Mouse (Mus musculus) CH12.LX (cell line): ENCODE results near the gene Fcor. TPM values are rescaled to one million over a fixed set of nuclear protein-coding genes. Genes with fewer than 3 reads are reported as not detected.
A peak's percentile ranks its signal among the peaks of the same experiment; 100 is the strongest.

Source experiments
- DNase-seq: peaks from one replicate; pipeline ENCODE4 v3.0.0-alpha.2; 2013; ENCODE audit errors: extremely low read depth
- H3K27ac ChIP-seq: 2 replicates; pipeline ENCODE4 v1.5.1; 2012; ENCODE audit warnings: low read depth, mild to moderate bottlenecking, control low read depth, moderate library complexity; ENCODE audit not compliant: insufficient read depth
- H3K27me3 ChIP-seq: replicated peaks from 2 replicates; pipeline ENCODE3; 2012; ENCODE audit warnings: inconsistent platforms
- H3K36me3 ChIP-seq, 2 experiments: replicated peaks in 1 of 2; 2 replicates each; pipeline versions ENCODE3 to v1.6.1; 2012; ENCODE audit warnings: inconsistent platforms in 1 of 2, low read length in 1 of 2, mild to moderate bottlenecking in 1 of 2, mixed read lengths in 1 of 2, moderate library complexity in 1 of 2; ENCODE audit not compliant: control insufficient read depth in 1 of 2, insufficient read depth in 1 of 2
- H3K4me1 ChIP-seq, 2 experiments: 2 replicates each; pipeline ENCODE4 v1.6.1; 2012; ENCODE audit warnings: inconsistent platforms in 1 of 2, moderate library complexity in 1 of 2; ENCODE audit not compliant: insufficient read depth in 2 of 2, control insufficient read depth in 1 of 2
- H3K4me2 ChIP-seq: 2 replicates; pipeline ENCODE4 v1.6.1; 2012; ENCODE audit warnings: low read depth, mild to moderate bottlenecking, control low read depth; ENCODE audit not compliant: poor library complexity, insufficient read depth, severe bottlenecking
- H3K4me3 ChIP-seq, 3 experiments: fragments of 150-350 bp in 1 of 3; sonication (generic) in 1 of 3; replicated peaks in 1 of 3; 2 replicates each; pipeline versions ENCODE3 to v1.5.1; 2011 to 2012; ENCODE audit warnings: low read depth in 2 of 3, low read length in 2 of 3, mild to moderate bottlenecking in 2 of 3, moderate library complexity in 2 of 3, control low read depth in 1 of 3, improper control_type of control experiment in 1 of 3, inconsistent platforms in 1 of 3, mixed read lengths in 1 of 3; ENCODE audit not compliant: poor library complexity in 1 of 3
- H3K79me2 ChIP-seq: replicated peaks from 2 replicates; pipeline ENCODE4 v1.6.1; 2012; ENCODE audit warnings: mild to moderate bottlenecking, moderate library complexity; ENCODE audit not compliant: control insufficient read depth, poor library complexity, insufficient read depth, severe bottlenecking; ENCODE audit errors: extremely low read depth
- H3K9ac ChIP-seq: 2 replicates; pipeline ENCODE4 v1.6.1; 2012; ENCODE audit warnings: low read depth, mild to moderate bottlenecking, control low read depth, moderate library complexity; ENCODE audit not compliant: insufficient read depth
- H3K9me3 ChIP-seq: replicated peaks from 2 replicates; pipeline ENCODE3; 2012; ENCODE audit warnings: low read length, inconsistent platforms, mixed read lengths
- CHD2 ChIP-seq: IDR thresholded peaks from 2 replicates; pipeline ENCODE4 v1.6.1; 2011; ENCODE audit warnings: low read length, improper control_type of control experiment
- CTCF ChIP-seq, 2 experiments: IDR thresholded peaks in 1 of 2; conservative IDR thresholded peaks in 1 of 2; 2 replicates each; pipeline ENCODE4 v1.5.1; 2011 to 2012; ENCODE audit warnings: low read depth in 2 of 2, low read length in 2 of 2, improper control_type of control experiment in 1 of 2, inconsistent platforms in 1 of 2, mild to moderate bottlenecking in 1 of 2, moderate library complexity in 1 of 2
- ELF1 ChIP-seq: IDR thresholded peaks from 2 replicates; pipeline ENCODE4 v1.6.1; 2014; ENCODE audit warnings: low read depth, mild to moderate bottlenecking, inconsistent platforms, low read length, improper control_type of control experiment
- HCFC1 ChIP-seq: IDR thresholded peaks from 2 replicates; pipeline ENCODE4 v1.6.1; 2012; ENCODE audit warnings: low read depth, mild to moderate bottlenecking, inconsistent platforms, low read length, improper control_type of control experiment
- JUN ChIP-seq: IDR thresholded peaks from 2 replicates; pipeline ENCODE4 v1.6.1; 2011; ENCODE audit warnings: low read depth, mild to moderate bottlenecking, low read length, improper control_type of control experiment, moderate library complexity; ENCODE audit not compliant: insufficient read depth
- JUND ChIP-seq: conservative IDR thresholded peaks from 2 replicates; pipeline ENCODE4 v1.6.1; 2011; ENCODE audit warnings: low read depth, low read length, improper control_type of control experiment
- MAX ChIP-seq: IDR thresholded peaks from 2 replicates; pipeline ENCODE4 v1.6.1; 2011; ENCODE audit warnings: low read length, improper control_type of control experiment
- MEF2A ChIP-seq: IDR thresholded peaks from 2 replicates; pipeline ENCODE4 v1.6.1; 2014; ENCODE audit warnings: low read depth, mild to moderate bottlenecking, inconsistent platforms, low read length, improper control_type of control experiment, borderline replicate concordance
- MYC ChIP-seq: IDR thresholded peaks from 2 replicates; pipeline ENCODE4 v1.6.1; 2011; ENCODE audit warnings: low read depth, mild to moderate bottlenecking, improper control_type of control experiment, low read length
- NELFE ChIP-seq: IDR thresholded peaks from 2 replicates; pipeline ENCODE4 v1.6.1; 2011; ENCODE audit warnings: low read depth, low read length, improper control_type of control experiment
- PAX5 ChIP-seq: IDR thresholded peaks from 2 replicates; pipeline ENCODE4 v1.6.1; 2012; ENCODE audit warnings: low read length, inconsistent platforms, mixed read lengths
- RAD21 ChIP-seq: IDR thresholded peaks from 2 replicates; pipeline ENCODE4 v1.6.1; 2011; ENCODE audit warnings: low read depth, mild to moderate bottlenecking, low read length, improper control_type of control experiment, moderate library complexity
- SMC3 ChIP-seq: IDR thresholded peaks from 2 replicates; pipeline ENCODE4 v1.6.1; 2011; ENCODE audit warnings: low read depth, low read length, improper control_type of control experiment
- ZC3H11A ChIP-seq: IDR thresholded peaks from 2 replicates; pipeline ENCODE4 v1.6.1; 2012; ENCODE audit warnings: low read depth, mild to moderate bottlenecking, inconsistent platforms, low read length, improper control_type of control experiment
- ZKSCAN1 ChIP-seq: IDR thresholded peaks from 2 replicates; pipeline ENCODE4 v1.6.1; 2012; ENCODE audit warnings: low read depth, inconsistent platforms, low read length, improper control_type of control experiment, borderline replicate concordance
- ZMIZ1 ChIP-seq: IDR thresholded peaks from 2 replicates; pipeline ENCODE4 v1.6.1; 2012; ENCODE audit warnings: low read depth, mild to moderate bottlenecking, inconsistent platforms, low read length, improper control_type of control experiment
- dilution Hi-C: fragments of 300-500 bp; cut with MboI; formaldehyde crosslinking; loops from 2 replicates; pipeline ENCODE4 v1.14.3; 2020; ENCODE audit warnings: low sequenced_read_pairs; ENCODE audit not compliant: extremely low pct_unique_long_range_greater_than_20kb, extremely low pct_ligation_motif_present
- in situ Hi-C: fragments of 300-500 bp; cut with MboI; formaldehyde crosslinking; loops from 3 replicates; pipeline ENCODE4 v1.14.3; 2019; ENCODE audit warnings: low sequenced_read_pairs, low pct_ligation_motif_present, low pct_unique_long_range_greater_than_20kb, mixed read lengths
- polyA plus RNA-seq: library from polyadenylated mRNA; unstranded; fragments of >175 nt; gene quantifications from 2 replicates; pipeline ENCODE4 v1.2.1, GENCODE M21; 2012; ENCODE audit warnings: low read depth; ENCODE audit not compliant: insufficient read length
- total RNA-seq, 2 experiments: library from RNA; depleted of rRNA; stranded (reverse); fragments of 300-350 nt in 1 of 2; fragments of >200 nt in 1 of 2; gene quantifications; 2 replicates each; pipeline ENCODE4 v1.2.3; 2012 to 2014

The Fcor gene
- total and polyA plus RNA-seq, 3 experiments = 0.63 TPM; not detected in 2

DNA sequence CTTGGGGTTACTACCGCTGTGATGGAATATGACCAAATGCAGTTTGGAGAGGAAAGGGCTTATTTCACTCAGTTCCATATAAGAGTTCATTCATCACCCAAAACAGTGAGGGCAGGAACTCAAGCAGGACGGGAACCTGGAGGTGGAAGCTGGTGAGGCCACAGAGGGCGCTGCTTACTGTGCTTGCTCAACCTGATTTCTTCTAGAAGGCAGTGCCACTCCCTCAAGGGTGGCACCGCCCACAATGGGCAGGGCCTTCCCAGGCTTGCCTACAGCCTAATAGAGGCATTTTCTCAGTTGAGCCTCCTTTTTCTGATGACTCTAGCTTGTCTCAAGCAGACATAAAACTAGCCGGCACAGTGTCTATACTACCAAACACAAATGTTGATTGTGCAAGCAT, 26.4 kb downstream of the Fcor start:
- TF ChIP-seq MEF2A = no peak
- peak; percentile 49 for TF ChIP-seq SMC3
- TF ChIP-seq CTCF (conservative IDR thresholded peaks at IDR 0.05 in 1 of 2, IDR thresholded peaks at IDR 0.05 in 1 of 2; ENCODE audit: low read depth in 2 of 2, low read length in 2 of 2) = peak in 1 of 2 experiments; percentile 68; a peak in 2 of 4 replicates
- no peak for TF ChIP-seq JUND
- TF ChIP-seq JUN = no peak
- TF ChIP-seq ZKSCAN1 = no peak
- no peak for TF ChIP-seq MAX
- TF ChIP-seq RAD21 = peak; percentile 67
- no peak for TF ChIP-seq ZC3H11A
- TF ChIP-seq NELFE = no peak
- Histone ChIP-seq H3K36me3 (peaks cover 17 to 25% of the 10 kb centered on the region in 2 experiments), H3K4me1 (peaks cover 0 to 13% of the 10 kb centered on the region in 2 experiments; a peak in 2 of 4 replicates), H3K9ac (no peak overlapping the region), H3K9me3 (no peaks in the 10 kb centered on the region), H3K4me2 (no peak overlapping the region), H3K27ac (no peak overlapping the region), H3K27me3 (no peaks in the 10 kb centered on the region), H3K4me3 (no peak overlapping the region), H3K79me2 (no peaks in the 10 kb centered on the region)
- dilution Hi-C loops (no loop called here), in situ Hi-C loops (no loop called here)
- DNase-seq = peak; percentile 75

DNA sequence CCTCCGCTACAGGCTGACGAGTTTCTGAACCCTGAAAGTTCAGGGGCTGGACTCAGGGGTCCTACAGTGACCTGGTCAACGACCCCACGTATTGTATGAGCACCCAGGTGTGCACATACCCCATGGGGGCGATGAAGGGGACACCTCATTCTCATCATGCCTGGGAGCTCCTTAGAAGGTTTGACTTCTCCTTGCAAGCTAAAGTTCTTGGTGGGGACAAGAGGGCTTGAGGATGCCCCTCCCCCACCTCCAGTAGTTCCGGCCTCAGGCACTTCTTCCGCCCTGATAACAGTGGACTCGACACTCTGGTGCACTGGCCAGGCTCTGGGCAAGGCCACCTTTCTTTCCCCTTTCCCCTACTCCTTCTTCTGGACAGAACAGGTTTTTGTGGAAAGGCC, 40.7 kb downstream of the Fcor start:
- Histone ChIP-seq H3K4me1 (peaks cover 7 to 34% of the 10 kb centered on the region in 2 experiments), H3K79me2 (peaks cover 16% of the 10 kb centered on the region), H3K36me3 (peaks cover 34 to 43% of the 10 kb centered on the region in 2 experiments), H3K9me3 (no peaks in the 10 kb centered on the region), H3K27me3 (peaks cover 2% of the 10 kb centered on the region), H3K27ac (peak overlapping the region; percentile 47; the same call in 1 of the 2 replicates), H3K4me2 (peak overlapping the region; percentile 39), H3K4me3 (peak overlapping the region; percentile 91 to 98 (median 97)), H3K9ac (peak overlapping the region; percentile 85)
- in situ Hi-C loops (no loop called here), dilution Hi-C loops (no loop called here)
- TF ChIP-seq RAD21 = no peak
- peak; percentile 80; the same call in 1 of the 2 replicates for TF ChIP-seq CHD2
- no peak for TF ChIP-seq ZMIZ1
- no peak for TF ChIP-seq PAX5
- TF ChIP-seq HCFC1 = peak; percentile 27; the same call in 1 of the 2 replicates
- no peak for TF ChIP-seq MYC
- peak; percentile 71 for TF ChIP-seq ELF1
- peak; percentile 56 for DNase-seq
